In genomic region chr7:110164712-110165122, GRCm38 (mm10) we compare ENCODE assay signal across 8 mouse cellular contexts. TPM values are rescaled to one million over a fixed set of nuclear protein-coding genes. Genes with fewer than 3 reads are reported as not detected.
DNase-seq lines count a peak whose midpoint lies in the region; ATAC-seq and TF ChIP-seq lines count a peak whose summit lies in the region.

No protein-coding gene starts in this region.

- peak overlapping the region; percentile 70 for H3K4me3 ChIP-seq in gastrocnemius, adult 2 months
- peak overlapping the region; percentile 46 for H3K4me3 ChIP-seq in hindbrain, postnatal 0 days (ENCODE audit: low read length)
- peak overlapping the region; percentile 65 for H3K4me3 ChIP-seq in left cerebral cortex, adult 2 months

- ATAC-seq in common myeloid progenitor, adult 5-6 weeks (replicated peaks; ENCODE audit: low read depth, poor library complexity, severe bottlenecking), result peak; percentile 91
- ATAC-seq in hindbrain, postnatal 0 days, result peak; percentile 93
- peak; percentile 87 for ATAC-seq in megakaryocyte, adult 5-6 weeks (ENCODE audit: poor library complexity, severe bottlenecking)

- peak; percentile 90 for TF ChIP-seq CTCF in gastrocnemius, adult 2 months (IDR thresholded peaks at IDR 0.05)
- peak; percentile 95 for TF ChIP-seq CTCF in hindbrain, postnatal 0 days (IDR thresholded peaks at IDR 0.05; ENCODE audit: low read depth)
- peak; percentile 87 for TF ChIP-seq CTCF in left cerebral cortex, adult 2 months (IDR thresholded peaks at IDR 0.05)

- H3K9me3 ChIP-seq in hindbrain, postnatal 0 days (ENCODE audit: low read length), result no peaks in the 10 kb centered on the region

- peak overlapping the region; percentile 96 for H3K27ac ChIP-seq in gastrocnemius, adult 2 months
- H3K27ac ChIP-seq in hindbrain, postnatal 0 days, result peak overlapping the region; percentile 84
- peak overlapping the region; percentile 83 for H3K27ac ChIP-seq in left cerebral cortex, adult 2 months

- intact Hi-C loops in gastrocnemius, adult 2 months (cut with DNase I), result loop anchor here (1.0 to 5.0 kb wide), 3 partner anchors 42 to 102 kb away; partner anchors contain the start of genes Swap70 and Wee1
- intact Hi-C loops in left cerebral cortex, adult 2 months (cut with DNase I), result loop anchor here (1.0 to 10.0 kb wide), 5 partner anchors 56 to 483 kb away; partner anchors contain the start of gene Swap70

- H3K4me1 ChIP-seq in hindbrain, postnatal 0 days (ENCODE audit: insufficient read depth, low read length), result no peaks in the 10 kb centered on the region; the same call in 1 of the 2 replicates

- peak overlapping the region; percentile 51 for H3K9ac ChIP-seq in hindbrain, postnatal 0 days (replicated peaks; ENCODE audit: low read length)

- DNase-seq in ZHBTc4 (ENCODE audit: low read depth, low spot score), result peak; percentile 98
- DNase-seq in gastrocnemius, adult 2 months, result peak; percentile 95
- DNase-seq in hindbrain, postnatal 0 days (ENCODE audit: low spot score), result peak; percentile 94
- DNase-seq in left cerebral cortex, adult 2 months (ENCODE audit: extremely low spot score in 1 of 2, low spot score in 2 of 2), result peak; percentile 89 to 92
- DNase-seq in right cerebral cortex, adult 2 months (ENCODE audit: low spot score in 2 of 2), result peak; percentile 94
- peak; percentile 93 for DNase-seq in urinary bladder, postnatal 14 days (ENCODE audit: low spot score)

- WGBS in hindbrain, postnatal 0 days, result 0% methylated on average over 20 of the region's 20 CpGs

- H3K4me2 ChIP-seq in hindbrain, postnatal 0 days (ENCODE audit: low read depth, low read length), result peak overlapping the region; percentile 82

- H3K27me3 ChIP-seq in hindbrain, postnatal 0 days (ENCODE audit: insufficient read depth, low read length), result no peaks in the 10 kb centered on the region

- no peaks in the 10 kb centered on the region for H3K36me3 ChIP-seq in hindbrain, postnatal 0 days (ENCODE audit: insufficient read depth, low read length)

RNA-seq across cellular contexts. Expression of gene Wee1, which starts 42.9 kb away (rescaled TPM):
- total RNA-seq in common myeloid progenitor, adult 5-6 weeks (2017), result 37.1 and 52.5 TPM in 2 replicates
- 1 to 10 TPM in 1 of 2 experiments, under 1 TPM in 1; 0.97 to 3.6 TPM for total RNA-seq in gastrocnemius, adult 2 months (2021)
- total RNA-seq in hindbrain, postnatal 0 days (2014; rRNA removed), result 8.2 and 11.0 TPM in 2 replicates
- polyA plus RNA-seq in hindbrain, postnatal 0 days (2015; fragmentation: Nextera tagmentation; extraction: Ambion mirVana), result 5.6 and 6.2 TPM in 2 replicates
- total RNA-seq in left cerebral cortex, adult 2 months (2021), result 10 to 100 TPM; 25.8 to 27.0 TPM
- total RNA-seq in megakaryocyte, adult 5-6 weeks (2015), result 34.9 and 35.7 TPM in 2 replicates
- 17.7 and 21.5 TPM in 2 replicates for total RNA-seq in megakaryocyte, adult 5-6 weeks (2017)

RNA-seq across cellular contexts. Expression of gene Swap70, which starts 56.8 kb away (rescaled TPM):
- total RNA-seq in common myeloid progenitor, adult 5-6 weeks (2017), result 62.2 and 66.2 TPM in 2 replicates
- total RNA-seq in gastrocnemius, adult 2 months (2021), result 1 to 10 TPM; 4.8 to 7.2 TPM
- total RNA-seq in hindbrain, postnatal 0 days (2014; rRNA removed), result 9.1 and 12.4 TPM in 2 replicates
- 8.5 and 9.2 TPM in 2 replicates for polyA plus RNA-seq in hindbrain, postnatal 0 days (2015; fragmentation: Nextera tagmentation; extraction: Ambion mirVana)
- 10 to 100 TPM; 11.6 to 12.2 TPM for total RNA-seq in left cerebral cortex, adult 2 months (2021)
- total RNA-seq in megakaryocyte, adult 5-6 weeks (2015), result 29.5 and 33.6 TPM in 2 replicates
- total RNA-seq in megakaryocyte, adult 5-6 weeks (2017), result 67.6 and 73.0 TPM in 2 replicates

Comparison
In these comparisons a context has a peak if more than half of its experiments do, and no peak if none do; other contexts are left out.
1. Peak in every context shown above with its lines: DNase-seq, ATAC-seq, H3K4me3 ChIP-seq and H3K27ac ChIP-seq.